Mouse (Mus musculus) kidney, postnatal 25 days (tissue): ENCODE results near the gene Cacna2d3.

Source experiments
- DNase-seq, 2 experiments: peaks; one replicate each; pipeline ENCODE4 v3.0.0; 2021; ENCODE audit warnings: mixed read lengths in 2 of 2

The Cacna2d3 gene

DNA sequence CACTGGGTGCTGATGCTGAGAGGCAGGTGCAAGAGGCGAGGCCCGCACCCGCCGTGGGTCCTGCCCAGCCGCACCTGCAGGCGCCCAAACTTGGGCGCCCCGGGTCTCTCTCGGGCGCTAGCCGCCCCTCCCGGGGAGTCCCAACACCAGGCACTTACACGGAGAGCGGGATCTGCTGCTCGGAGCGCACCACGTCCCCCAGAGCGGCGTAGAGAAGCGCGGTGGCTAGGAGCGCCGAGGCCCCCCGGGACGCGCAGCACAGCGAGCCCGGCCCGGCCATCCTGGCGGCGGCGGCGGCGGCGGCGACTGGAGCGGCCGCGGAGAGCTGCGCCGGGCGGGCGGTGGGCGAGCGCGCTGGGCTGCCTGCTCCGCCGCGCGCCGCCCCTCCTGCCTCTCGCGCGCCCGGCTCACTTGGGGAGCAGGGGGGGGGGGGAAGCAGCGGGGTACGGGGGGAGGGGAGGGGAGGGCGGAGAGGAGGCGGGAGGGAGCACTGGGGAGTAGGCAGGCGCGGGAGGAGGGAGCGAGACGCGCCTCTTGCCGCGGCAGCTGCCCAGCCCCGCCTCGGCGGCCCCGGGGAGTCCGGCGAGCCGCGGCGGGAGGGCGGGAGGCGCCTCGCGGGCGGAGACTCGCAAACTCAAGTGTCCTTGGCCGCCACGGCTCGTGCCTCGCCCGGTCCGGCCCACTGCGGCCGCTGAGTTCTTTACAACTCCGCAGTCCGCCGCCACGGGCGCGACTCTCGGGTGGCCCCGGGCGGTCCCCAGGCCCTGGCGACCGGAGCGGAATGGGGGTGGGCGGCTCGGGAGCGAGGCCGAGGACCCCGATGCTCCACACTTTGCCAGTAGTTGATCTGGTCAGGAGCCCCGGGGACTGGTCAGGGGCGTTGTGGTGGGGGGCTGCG lies at the start of gene Cacna2d3:
Gene Cacna2d3 (minus strand): TSS at position 377 of the 898 bp plus-strand sequence.
- DNase-seq = peak; percentile 51 to 73

DNA sequence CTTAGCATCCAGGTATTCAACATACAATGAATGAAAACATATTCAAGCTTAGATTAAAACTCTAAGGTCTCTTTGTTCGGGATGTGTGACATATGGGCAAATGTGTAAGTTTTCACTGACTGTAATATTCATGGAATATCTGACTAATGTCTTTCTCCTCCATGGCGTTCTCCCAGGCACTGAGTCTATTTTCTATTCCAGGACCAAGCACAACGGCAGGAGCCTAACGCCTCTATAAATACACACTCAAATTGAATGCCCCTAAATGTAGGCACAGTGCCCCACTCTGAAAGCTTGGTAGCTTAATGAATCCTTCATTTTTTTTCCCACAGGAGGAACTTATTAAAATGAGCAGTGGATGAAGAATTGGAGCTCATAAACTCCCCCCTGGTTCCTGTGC lies 47.8 kb upstream of the Cacna2d3 start:
- no peak for DNase-seq

DNA sequence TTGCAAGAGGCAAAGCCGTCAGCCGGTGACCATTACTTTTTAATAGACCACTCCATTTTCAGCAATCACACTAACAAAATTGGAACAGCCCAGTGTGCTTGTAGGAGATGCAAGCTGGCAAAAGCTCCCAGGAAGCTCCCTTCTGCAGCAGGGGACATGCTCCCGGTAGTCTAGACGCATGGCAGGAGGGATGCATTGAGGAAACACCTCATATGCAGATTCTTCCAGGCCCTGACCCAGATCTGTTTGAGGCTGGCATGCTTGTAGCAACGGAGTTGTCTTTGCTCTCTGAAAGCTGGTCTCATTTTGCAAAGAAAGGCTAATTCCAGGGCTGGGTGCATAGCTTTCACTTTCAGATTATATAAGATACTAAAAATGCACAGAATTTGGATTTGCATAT lies 31.2 kb upstream of the Cacna2d3 start:
- no peak for DNase-seq

DNA sequence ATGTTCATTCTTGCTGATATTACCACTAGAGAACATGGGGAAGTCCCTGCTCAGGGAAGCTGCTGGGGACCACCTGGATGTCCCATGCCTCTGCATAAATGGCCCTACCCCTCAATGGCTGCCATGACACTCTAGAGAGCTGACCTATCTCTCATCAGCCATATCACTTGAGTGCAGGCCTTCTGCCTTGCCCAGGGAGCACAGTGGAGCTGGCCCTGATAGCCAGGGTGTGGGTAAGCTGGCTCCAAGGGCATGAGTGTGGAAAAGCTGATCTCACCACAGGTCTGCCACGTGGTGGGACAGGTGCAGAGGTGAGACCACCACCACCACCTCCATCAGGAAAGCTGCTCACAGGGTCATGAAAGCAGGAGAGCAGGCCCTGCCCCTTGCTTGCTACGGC lies 17.1 kb upstream of the Cacna2d3 start:
- DNase-seq = no peak

DNA sequence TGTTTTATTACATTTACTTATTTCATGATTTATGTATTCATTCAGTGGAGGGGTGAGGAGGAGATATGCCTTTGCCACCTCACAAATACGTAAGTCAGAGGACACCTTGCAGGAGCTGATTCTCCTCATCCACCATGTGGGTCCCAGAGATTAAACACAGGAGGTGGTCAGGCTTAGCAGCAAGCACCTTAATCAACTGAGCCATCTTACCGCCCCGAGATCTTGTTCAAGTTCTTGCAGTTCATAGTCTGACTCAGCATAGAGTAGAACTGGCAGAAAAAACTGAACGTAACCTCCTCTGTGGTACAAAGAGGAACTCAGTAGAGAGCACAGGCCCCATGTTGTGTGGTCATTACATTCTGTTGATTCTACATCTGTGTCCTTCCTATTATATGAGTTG lies 8.6 kb upstream of the Cacna2d3 start:
- DNase-seq = no peak

DNA sequence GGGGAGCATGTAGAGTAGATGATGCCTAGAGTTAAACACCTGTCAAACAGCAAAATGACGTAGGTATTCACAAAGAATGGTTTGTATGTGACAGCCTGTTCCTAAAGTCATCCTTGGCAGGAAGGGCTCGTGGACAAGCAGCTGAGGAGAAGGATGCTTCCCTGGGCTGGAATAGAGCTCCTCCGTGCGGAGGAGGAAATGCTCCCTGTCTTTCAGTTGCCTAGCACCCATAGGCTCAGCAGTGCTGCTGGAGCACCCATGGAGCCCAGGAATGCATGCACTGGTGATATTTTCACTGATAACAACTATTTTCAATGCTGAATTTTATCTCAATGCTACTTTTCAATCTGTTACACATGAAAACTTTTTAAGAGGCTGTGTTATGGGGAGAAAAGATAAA lies 7.3 kb upstream of the Cacna2d3 start:
- no peak for DNase-seq

DNA sequence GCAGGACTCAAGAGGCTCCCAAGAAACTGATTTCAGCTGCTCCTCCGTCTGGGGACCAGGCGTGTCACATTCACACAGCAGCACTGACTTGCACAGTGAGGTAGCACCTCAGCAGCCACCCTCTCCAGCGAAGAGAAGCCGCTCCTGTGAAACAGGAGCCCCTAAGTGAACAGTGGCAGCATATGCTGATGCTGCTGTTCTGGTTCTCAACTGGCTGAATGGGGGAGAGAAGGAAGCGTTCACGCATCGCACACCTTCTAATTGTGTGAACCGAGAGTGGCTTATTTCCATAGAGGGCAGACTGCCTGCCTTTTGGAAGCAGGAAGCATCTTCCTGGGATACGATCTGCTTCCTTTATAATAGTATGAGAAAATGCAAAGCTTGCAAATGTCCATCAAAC lies 5.9 kb upstream of the Cacna2d3 start:
- no peak for DNase-seq

DNA sequence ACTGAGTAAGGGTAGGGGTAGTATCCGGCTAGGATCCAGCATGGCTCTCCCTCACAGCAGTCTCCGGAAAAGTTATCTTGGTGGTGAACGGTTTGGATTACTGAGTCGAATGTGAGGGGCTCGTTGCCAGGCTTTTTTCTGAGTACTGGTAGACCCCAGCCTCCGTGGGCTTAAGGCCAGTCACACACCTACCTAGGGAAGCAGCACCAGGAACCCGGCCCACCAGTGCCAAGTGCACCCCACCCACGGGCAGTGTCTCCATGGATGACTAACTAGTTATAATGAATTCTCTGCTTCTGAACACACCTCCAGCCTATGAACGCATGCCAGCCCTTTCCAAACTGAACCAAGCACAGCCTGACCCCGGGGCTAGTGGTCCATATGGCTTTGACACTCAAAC lies 1.6 kb upstream of the Cacna2d3 start:
- no peak for DNase-seq

DNA sequence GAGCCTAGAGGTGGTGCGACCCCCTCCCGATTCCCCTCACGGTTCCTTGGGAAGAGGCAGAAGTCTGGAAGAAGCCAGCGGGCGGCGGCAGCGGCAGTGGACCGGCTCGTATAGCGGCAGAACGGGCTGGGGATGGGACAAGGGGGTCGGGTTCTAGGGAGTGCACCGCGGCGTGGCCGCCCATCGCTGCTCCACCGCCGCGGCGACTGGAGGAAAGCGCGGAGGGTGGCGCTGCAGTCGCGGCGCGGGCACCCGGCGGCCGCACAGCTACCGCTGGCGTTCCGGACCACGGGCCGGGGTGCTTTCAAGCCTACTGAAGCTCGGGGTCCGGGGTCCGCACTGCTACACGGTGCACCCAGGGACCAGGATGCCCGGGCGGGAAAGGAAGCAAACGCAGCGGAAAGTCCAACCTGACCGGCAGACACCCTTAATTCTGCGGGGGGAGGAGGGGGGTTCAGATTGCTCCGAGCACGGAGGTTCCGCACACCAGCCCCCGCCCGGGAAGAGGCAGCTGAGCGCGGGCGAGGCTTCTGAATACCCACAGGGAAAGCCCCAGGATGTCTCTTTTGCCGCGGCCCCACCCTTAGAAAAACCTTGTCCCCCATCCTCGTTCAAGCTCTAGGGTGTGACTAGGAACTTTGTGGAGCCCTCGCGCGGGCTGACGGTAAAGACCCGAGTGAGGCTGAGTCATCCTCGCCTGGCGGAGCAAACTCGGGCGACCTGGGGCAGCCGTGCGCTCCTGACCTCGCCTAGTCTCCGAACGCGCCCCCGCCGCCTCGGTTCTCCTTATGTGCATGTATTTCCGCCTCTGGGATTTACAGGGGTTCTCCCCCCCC lies 940 bp upstream of the Cacna2d3 start:
- no peak for DNase-seq

DNA sequence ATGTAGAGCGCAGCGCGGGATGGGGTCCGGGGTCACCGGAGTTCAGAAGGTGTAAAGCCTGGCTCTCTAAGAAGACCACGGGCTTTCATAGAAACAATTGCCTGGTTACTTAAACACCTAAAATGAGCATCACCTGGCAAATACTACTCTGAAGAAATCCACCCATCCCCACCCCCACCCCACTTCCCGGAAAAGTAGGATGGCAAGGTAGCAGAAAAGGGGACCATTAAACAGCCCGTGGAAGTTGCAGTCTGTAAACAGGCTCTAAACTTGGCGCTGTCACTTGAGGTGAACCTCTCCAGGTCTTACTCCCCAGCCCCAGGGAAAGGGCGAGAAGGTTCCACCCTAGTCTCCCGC lies 555 bp downstream of the Cacna2d3 start:
- DNase-seq = no peak

DNA sequence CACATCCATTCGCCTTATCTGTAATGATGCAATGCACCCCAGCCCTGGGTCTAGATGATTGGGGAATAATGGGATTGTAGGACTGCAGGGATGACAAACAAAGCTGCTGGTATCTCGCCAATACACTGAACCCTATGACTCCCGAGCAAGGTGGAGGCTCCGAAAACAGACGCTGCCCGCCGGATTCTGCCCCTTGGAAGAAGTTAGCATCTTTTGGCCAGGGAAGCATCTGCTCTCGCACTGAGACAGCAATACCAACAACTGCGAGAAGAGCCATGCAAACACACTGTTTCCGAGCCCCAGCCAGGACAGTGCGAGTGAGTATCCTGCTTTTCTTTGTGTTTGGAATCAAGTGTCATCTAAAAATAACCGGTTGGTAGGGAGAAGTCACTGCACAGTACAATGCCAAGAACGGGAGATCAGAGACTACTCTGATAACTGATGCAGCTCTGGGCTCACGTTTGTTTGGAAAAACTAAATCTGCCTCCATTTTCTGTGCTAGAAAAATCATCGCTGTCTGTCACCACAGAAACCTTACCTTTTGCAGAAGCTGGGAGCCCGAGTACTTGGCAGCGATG lies 1.2 kb downstream of the Cacna2d3 start:
- DNase-seq = no peak

DNA sequence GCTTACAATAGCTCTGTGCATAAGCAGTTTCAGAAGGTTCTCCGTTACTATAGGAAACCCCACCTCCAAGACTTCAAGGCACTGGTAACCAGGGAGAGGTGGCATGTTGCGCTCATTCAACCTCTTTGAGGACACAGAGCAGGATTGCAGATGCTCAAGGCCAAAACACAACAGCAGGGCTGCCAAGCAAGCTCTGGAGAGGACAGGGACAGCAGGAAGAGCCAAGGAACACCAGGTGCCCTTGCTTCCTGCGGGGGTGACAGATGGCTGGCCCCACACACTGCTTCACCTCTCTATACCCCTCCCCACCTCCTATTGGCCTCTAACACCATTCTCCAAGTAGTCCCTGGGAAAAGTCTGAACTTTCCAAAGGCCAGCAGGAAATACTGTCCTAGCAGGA lies 9.0 kb downstream of the Cacna2d3 start:
- no peak for DNase-seq

DNA sequence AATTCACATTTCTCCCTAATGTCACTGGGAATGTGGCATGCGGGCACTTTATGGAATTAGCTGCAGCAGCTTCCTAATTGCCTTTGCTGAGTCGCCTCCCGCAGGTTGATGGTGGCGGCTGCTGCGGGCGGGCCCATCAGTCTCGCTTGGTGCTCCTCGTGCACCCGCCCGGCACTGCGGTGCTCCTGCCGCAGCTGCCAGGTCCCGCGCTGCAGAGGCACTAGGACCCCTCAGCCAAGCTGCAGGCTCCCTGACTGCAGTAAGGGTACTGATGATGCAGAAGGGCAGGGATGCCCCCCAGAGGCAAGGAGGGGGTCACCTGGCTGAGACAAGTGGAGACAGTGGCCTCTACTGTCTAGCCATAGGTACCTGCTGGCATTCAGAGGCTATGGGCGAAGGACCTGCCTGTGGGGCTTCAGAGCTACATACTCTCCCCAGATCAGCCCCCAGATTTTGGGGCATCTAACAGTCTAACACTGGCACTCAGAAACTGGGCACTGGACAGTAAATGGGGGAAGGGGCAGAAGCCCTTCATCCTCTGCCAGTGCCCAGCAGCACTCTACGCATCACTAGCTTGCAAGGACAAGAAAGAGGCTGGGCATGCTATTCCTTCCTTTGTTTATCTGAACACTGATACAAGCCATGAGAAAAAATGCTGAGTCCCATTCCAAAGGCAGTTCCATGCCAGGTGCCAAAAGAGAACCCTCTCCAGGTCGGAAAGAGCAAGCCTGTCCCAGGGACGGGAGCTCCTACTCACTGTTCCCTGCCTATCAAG lies 13.9 kb downstream of the Cacna2d3 start:
- no peak for DNase-seq

DNA sequence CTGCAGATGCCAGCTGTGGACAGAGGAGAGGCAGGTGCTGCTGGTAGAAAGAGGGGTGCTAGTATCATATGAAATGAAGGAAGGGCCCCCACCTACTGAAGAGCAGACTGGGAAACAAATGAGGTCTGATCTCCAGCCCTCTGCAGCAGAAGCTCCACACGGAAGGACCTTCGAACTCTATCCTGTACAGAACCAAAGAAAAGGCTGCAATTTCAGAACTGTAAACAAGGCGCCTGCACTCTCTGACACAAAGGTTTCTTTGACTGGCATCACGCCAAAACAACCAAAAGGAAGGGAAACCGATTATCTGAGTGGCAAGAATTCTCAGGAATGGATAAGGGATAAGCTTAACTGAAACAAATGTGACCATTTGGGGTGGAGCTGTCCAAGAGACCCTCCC lies 18.9 kb downstream of the Cacna2d3 start:
- no peak for DNase-seq

DNA sequence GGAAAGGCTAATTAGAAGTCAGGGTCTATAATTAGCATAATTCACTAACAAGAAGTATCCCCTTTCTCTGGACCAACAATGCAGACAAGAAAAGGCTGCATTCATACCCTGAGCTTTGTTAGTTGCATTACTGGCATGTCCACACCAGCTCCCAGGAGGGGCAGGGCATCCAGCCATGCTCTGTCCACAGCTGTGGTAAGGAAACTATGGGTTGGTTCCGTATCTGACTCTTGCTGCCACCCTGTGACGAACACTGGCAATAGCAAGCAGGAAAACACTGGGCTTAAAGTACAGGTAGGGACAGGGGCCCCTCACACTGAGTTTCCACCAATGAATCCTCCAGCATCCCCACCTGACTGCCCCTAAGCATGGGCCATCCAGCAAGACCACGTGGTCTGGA lies 25.5 kb downstream of the Cacna2d3 start:
- DNase-seq = peak; percentile 26 to 41

DNA sequence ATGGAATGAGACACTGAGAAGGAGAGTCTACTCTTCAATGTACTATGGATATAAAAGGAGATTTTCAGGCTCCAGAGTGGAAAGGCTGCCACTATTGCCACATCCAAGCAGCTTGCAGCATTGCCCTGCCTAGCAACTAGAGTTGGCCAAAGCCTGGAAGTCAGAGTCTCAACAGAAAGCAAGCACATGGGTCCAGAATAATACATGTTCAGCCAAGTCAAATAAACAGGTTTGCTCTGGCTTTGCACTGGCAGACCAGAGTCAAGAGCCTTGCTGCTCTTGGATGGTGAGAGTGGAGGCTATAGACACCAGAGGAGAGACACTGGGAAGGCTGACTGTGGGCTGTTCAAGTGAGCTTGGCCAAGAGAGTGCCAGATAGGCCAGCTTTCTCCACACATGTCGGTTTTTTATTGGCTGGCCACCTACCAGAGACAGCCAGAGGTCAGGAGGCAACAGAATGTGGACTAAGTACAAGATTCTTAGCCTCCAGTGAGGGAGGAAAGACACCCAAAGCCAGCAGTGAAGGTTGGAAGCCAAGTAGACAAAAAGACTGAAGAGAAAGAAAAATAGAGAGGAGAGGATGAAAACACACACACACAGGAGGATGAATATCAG lies 49.1 kb downstream of the Cacna2d3 start:
- no peak for DNase-seq

DNA sequence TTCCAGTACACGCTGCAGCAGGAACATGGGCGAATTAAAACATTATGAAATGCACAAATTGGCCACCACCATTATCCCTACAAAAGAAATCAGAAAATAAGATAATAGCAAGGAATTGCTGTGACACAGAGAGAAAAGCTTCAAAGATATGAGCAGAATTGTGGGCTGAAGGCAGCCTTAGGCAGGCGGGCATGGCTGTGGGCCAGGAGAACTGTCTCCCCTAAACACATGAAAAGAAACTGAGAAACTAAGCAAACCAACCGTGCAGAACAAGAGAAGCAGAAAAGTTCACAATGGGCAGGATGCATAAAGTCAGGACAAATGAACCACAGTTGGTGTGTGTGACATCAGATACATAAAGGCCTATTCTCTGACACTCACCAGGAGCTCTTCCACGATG lies 51.8 kb downstream of the Cacna2d3 start:
- no peak for DNase-seq

DNA sequence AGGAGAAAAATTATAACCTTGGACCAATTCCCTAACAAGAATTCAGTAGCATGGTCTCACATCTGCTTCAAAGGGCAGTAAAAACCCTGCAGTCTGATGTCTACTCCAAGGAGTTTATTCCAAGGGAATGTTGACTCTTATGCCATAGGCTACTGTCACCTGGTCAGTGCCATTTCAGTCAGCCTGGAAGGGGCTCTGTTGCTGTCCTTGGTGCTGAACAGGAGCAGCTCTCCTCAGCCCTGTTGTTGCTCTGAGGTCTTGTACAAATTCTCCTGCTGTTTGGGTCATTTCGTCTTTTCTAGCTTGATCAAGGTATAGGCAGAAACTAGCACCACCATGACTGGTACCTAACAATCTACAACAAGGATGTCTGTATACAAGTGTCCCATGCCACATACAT lies 64.7 kb downstream of the Cacna2d3 start:
- peak; percentile 39 to 40 for DNase-seq

DNA sequence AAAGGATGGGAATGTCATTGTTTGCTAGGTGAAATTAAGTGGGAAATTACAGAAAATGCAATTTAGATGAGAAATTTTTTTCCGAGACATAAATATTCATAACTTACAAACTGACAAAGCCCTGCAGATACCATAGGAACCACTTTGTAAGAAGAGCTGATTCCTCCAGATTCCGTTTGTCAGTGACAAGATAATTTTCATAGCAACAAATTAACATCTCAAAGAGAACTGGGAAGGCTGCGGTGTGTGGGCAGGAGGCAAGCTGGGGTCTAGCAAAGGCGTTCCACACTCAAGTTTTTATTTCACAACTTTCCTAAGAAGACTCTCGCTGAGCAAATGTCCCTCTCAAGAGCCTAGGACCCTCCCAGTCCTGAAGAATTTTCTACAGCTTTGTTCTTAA lies 71.1 kb downstream of the Cacna2d3 start:
- no peak for DNase-seq

DNA sequence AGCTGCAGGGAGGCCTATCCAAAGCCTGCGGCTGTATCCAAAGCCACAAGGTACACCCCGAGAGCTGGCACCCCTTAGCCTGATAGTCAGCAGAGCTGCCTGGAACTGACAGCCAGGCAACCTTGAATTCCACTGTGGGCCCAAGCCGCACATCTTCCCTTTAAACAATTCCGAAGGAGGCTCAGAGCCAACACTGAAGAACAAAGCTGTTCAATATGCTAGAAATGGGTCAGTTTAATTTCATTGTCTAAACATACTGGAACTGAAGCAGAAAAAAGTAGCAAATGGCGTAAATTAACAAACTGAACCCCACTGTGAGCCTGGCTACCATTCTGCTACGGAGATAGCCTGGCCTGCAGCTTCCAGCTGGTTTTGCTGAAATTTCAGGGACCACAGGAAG lies 72.9 kb downstream of the Cacna2d3 start:
- DNase-seq = no peak

DNA sequence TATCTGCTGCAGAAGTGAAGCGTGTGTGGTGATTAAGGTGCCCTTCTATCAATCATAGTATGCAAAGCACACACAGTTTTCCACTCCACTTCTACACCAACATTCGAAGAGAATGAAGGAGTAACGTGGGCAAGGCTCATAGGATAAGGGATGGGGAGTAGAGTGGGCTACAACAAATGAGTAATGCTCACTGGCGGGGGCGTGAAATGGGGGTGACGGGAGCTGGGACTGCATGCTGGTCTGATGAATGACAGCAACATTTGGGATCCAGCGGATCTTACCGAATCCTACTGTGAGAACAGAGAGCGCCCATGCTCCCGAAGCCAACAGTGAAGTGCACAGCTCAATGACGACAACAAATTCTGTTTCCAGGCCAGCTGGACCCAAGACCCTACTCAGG lies 76.2 kb downstream of the Cacna2d3 start:
- no peak for DNase-seq

DNA sequence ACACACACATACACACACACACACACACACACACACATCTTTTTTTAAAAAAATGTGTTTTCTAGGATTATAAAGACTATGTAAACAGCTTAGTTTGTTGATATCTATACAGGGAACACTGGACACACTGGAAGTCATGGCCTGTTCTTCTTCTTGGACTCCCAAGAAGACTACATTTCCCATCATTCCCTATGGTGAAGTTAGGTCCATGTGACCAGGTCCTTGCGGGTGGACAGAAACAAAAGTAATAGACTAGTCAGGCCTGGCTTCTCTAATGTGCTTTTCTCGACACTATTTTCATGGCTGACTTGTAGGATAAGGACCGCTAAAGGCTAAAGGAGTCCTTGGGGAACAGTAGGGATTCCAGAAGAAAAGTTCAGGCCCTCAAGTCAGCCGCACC lies 78.4 kb downstream of the Cacna2d3 start:
- DNase-seq = no peak

DNA sequence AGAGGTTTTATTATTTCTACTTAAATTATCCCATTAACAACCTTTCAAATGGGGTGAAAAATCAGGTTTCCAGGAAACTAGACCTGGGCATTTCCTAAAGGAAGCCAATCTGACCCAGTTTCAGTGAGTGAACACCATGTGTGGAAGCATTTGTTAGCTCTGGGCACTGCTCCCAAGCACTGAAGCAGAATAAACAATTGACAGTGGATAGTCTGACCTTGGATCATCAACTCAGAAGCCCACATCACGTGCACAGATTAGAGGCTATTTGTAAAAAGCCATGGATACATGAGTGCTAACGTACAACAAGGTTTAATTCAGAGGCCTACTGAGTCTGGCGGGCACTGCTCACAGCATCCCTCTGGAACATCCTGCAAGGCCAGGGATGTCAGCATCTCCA lies 82.4 kb downstream of the Cacna2d3 start:
- no peak for DNase-seq
